Mouse (Mus musculus): ENCODE data around the gene Cysrt1. TPM values are rescaled to one million over a fixed set of nuclear protein-coding genes. Genes with fewer than 3 reads are reported as not detected.

Cysrt1 gene
- not detected in 2 replicates for total RNA-seq (2017)

- ATAC-seq (replicated peaks; ENCODE audit: low read depth, poor library complexity, severe bottlenecking): no peak
Measured at GRCm38 (mm10) chr2:25242101-25242506, at the start of gene Cysrt1, which contains the start of gene Rnf208. Gene Cysrt1 (minus strand): TSS chr2:25242452. Gene Rnf208 (plus strand): TSS chr2:25242255.

DNA sequence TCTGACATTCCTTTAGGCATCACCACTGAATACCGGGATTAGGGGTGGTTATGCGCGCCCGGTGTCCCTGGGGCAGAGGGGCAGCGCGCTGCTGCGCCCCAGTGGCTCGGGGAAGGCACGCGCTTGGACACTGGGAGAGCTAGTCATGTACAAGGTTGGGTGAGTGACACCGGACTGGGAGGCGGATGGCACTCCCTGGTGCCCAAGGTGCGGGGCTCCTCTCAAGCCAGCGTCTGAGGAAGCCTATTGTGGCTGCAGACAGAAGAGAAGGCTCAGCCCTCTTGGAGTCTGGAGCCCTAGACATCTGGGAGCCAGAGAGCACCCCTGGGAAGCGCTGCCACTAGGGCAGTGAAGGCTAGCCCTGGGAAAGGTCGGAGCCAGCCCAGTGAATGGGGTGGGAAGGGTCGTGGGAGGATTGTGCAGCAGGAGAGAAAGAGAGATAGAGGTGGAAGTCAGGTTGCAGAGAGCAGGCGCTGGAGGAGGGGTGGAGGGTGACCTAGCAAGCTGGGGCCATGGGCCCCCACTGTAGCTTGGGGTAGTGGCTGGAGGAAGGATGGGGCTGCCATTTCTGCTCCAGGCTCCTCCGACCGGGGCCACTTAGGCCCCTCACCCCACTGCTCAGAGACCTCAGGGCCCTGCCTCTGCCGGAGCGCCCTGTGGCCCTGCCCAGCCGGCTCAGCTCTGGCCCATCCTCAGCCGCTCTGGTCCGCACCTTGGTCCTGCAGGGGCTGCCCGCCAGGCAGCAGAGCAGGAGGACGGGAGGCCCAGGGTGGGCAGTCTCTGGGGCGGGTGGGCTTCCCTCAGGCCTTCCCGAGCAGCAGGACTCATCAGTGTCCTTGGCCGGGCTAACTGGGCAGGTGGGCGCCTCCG is 49.2 kb upstream of the Cysrt1 start:
- ATAC-seq (replicated peaks; ENCODE audit: low read depth, poor library complexity, severe bottlenecking): no peak

DNA sequence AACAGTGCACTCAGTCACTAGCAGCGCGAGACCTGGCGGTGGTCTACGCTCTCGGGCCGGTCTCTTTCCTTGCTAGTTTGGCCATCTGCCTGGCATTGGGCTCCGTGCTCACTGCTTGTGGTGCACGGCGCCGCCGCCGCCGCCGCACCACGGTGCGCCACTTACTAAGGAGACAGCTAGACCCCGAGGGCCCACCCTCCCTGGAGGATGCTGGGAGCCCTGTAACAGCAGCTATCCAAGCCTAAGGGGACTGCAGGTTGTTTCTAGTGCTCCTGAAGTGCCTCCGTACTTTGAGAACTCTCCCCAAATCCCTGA is 48.5 kb upstream of the Cysrt1 start:
- ATAC-seq (replicated peaks; ENCODE audit: low read depth, poor library complexity, severe bottlenecking): no peak

DNA sequence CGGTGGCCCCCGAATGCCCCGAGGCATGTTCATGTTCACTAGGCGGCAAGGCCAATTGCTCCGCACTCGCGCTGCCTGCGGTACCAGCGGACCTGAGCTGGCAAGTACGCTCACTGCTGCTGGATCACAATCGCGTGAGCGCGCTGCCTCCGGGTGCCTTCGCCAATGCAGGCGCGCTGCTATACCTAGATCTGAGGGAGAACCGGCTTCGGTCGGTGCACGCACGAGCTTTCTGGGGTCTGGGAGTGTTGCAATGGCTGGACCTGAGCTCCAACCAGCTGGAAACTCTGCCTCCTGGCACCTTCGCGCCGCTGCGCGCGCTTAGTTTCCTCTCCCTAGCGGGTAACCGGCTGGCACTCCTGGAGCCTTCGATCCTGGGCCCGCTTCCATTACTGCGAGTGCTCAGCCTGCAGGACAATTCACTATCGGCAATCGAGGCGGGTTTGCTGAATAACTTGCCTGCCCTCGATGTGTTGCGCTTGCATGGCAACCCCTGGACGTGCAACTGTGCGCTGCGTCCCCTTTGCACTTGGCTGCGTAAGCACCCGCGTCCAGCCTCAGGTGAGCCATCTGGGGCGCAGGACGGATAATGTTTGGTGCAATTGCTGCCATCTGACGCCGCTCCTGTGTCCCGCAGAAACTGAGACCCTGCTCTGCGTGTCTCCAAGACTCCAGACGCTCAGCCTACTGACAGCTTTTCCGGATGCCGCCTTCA is 48.0 kb upstream of the Cysrt1 start:
- ATAC-seq (replicated peaks; ENCODE audit: low read depth, poor library complexity, severe bottlenecking): no peak

- ATAC-seq (replicated peaks; ENCODE audit: low read depth, poor library complexity, severe bottlenecking): no peak
Measured at GRCm38 (mm10) chr2:25289651-25290050, 47.4 kb upstream of the Cysrt1 start, which contains the start of gene Lrrc26. Gene Lrrc26 (plus strand): TSS chr2:25289915.

DNA sequence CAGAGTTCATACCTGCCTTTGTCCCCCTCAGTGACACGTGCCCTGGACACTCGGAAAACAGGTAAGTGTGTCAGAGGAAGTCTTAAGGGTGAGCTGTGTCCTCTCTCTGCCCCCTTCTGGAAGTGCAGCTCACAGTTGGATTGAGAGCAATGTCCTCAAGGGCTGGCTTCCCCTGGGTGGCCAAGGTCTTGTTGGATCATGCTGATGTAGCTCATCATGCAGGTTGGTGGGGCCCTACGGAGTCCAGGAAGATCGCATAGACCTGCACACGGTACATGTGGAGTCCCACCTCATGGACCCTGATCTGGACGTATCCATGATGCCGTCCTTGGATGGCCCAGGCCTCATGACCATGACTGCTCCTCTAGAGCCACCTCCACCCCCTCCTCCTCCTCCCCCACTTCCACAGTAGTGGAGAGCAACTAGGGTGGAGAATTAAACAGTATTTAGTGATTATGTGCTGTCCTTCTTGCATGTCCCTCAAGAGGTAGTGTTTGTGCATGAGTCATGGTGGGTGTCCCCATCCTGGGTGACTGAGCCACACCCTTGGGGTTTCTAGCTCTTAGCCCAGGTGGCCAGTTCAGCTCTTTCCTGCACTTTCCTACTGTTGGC is 46.6 kb upstream of the Cysrt1 start:
- ATAC-seq (replicated peaks; ENCODE audit: low read depth, poor library complexity, severe bottlenecking): no peak

DNA sequence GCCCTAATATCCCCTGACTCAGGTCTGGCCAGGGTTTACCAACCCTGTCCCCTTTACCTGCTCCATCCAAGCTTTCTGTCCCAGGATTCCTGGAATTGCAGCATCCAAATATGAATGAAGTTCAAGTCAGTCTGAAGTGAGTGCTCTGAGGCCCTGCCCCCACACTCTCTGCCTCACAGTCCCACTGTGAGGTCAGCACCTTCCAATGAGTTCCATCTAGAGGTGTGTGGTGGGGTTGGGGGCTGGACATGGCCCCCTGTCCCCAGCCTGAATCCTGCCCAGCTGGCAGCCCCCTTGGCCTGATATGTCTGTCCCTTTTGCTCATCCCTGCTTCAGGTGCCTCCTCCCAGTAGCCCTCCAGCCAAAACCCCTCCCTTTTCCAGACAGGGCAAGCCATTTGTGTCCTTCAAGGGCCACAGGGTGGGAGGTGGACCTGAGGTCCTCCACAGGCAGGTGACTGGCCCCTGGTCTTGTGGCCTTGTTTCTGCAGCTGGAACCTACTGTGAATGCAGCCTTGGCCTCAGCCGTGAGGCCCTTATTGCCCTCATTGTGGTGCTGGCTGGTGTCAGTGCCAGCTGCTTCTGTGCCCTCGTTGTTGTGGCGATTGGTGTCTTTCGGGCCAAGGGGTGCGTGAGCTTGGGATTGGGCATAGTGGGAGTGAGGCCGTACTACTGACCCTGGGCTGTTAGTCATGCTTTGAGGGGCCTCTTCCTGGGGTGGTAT is 45.8 kb upstream of the Cysrt1 start, which contains the start of gene Tmem210:
TSS of gene Tmem210 (plus strand) at position 219 of the 723 bp plus-strand sequence.
- no peak for ATAC-seq (replicated peaks; ENCODE audit: low read depth, poor library complexity, severe bottlenecking)

DNA sequence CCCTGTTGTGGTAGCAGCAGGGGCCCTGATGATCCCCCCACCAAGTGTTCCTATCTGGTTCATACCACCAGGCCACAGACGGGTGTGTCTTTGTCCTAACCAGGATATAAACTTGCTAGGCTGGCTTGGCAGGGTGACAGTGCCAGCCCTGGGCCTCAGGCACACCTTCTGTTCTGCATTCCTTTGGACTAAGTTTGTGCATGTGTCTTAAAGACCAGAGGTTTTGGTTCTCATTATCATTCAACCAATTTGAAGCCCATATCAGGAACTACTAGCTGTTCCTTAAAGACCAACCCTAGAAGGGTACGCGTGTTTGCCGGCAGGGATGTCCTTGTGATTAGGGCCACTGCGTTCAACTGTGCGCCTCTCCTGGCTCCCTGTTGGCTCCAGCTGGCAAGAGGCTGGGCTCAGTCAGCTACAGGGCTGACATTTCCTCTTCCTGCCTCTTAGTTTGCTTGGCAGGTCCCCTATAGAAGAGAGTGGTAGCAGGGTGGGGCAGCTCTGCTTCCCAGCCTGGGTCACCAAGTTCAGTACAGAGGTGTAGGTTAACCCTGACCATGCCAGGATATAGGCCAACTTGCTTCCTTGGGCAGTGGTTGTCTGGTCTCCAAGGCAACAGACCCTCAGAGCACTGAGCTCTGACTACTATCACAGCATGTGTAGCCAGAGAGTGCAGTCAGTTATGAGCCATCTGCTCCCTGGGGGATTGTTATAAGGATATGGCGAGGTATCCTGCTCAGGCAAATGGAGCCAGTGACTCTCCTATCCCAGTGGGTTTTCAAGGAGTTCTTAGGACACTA is 44.8 kb upstream of the Cysrt1 start:
- ATAC-seq (replicated peaks; ENCODE audit: low read depth, poor library complexity, severe bottlenecking): peak; percentile 40

DNA sequence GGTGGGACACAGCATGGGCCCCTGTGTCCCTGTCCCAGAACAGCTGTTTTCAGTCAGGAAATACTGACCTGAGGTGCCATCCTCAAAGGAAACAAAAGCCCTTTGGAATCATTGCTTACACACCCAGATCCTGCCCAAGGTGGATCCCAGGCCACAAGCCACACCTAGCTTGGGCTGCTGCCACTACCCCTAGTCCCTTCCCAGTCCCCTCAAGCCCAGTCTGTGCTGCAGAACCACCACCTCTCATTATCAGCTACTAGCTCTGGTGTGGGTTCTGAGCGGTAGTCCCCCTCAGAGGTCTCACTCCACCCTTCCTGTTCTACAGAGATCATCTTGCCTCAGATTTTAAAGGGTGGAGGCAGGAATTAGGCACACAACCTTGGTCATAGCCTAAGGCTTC is 44.1 kb upstream of the Cysrt1 start:
- peak; percentile 45 for ATAC-seq (replicated peaks; ENCODE audit: low read depth, poor library complexity, severe bottlenecking)

DNA sequence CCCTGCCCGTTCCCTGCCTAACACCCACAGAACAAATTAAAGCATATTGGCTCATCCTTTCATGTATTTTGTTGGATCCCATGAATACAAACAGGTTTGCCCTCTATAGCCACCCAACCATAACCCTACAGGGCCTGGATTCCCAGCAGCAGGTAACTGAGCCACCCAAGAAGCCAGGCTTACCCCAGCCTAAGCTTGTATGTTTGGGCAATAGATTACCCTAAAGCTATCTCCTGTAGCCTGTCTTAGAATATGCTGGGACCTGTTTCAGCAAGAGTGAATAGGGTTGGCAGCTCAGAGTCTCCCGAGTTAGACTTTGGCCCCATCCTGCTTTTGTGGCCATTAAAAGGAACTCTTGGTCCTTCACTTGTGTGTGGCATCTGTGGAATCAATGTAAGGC is 43.3 kb upstream of the Cysrt1 start:
- ATAC-seq (replicated peaks; ENCODE audit: low read depth, poor library complexity, severe bottlenecking): no peak

DNA sequence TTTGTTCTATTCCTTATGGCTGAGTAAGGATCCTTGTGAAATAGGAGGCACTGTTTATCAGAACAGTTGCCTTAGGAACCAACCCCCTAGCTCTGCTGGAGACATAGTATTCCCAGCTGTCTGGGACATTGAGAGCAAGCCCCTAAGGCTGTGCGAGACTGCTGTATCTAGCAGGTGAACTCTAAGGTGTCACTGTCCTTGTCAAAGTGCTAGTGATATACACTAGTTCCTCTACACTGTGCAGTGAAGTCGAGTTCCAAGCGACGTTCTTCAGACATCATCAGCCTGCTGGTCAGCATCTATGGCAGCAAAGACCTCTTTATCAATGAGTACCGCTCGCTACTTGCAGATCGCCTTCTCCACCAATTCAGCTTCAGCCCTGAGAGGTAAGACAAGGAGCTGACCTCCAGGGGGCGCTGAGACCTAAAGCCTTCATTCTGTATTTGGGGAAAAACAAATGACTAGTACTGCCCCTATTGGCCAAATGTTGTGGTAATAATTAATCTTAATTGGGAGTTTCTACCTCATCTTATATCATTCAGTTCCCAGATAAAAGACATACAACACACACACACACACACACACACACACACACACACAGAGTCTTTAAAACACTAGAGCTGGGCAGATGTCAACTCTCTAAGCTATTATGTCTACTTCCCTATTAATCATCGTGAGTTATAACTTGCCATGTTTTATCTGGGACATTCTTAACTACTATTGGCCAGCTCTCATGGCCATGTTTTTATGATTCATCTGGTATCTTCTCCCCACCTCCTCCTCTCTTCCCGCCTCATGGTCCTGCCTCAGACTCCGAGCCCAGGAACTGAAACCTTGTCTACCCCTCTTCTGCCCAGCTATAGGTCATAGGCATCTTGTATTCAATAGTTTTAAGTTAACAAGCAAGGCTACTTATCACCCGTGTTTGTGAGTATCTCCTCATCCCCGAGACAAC is 37.0 kb upstream of the Cysrt1 start:
- peak; percentile 99 for ATAC-seq (replicated peaks; ENCODE audit: low read depth, poor library complexity, severe bottlenecking)

DNA sequence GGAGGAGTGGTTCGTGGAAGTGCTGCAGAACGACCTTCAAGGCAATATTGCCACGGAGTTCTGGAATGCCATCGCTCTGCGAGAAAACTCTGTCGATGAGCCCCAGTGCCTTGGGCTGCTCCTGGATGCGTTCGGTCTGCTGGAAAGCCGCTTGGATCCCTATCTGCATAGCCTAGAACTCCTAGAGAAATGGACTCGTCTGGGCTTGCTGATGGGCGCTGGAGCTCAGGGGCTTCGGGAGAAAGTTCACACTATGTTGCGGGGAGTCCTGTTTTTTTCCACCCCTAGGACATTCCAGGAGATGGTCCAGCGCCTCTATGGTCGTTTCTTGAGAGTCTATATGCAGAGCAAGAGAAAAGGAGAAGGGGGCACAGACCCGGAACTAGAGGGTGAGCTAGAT is 30.8 kb upstream of the Cysrt1 start:
- no peak for ATAC-seq (replicated peaks; ENCODE audit: low read depth, poor library complexity, severe bottlenecking)

- ATAC-seq (replicated peaks; ENCODE audit: low read depth, poor library complexity, severe bottlenecking): no peak
Measured at GRCm38 (mm10) chr2:25272515-25272914, 30.3 kb upstream of the Cysrt1 start.

- peak; percentile 93 for ATAC-seq (replicated peaks; ENCODE audit: low read depth, poor library complexity, severe bottlenecking)
Measured at GRCm38 (mm10) chr2:25271827-25272511, 29.7 kb upstream of the Cysrt1 start, which contains the start of the genes Ssna1 and Anapc2. Gene Ssna1 (minus strand): TSS chr2:25272438. Gene Anapc2 (plus strand): TSS chr2:25272478.

- no peak for ATAC-seq (replicated peaks; ENCODE audit: low read depth, poor library complexity, severe bottlenecking)
Measured at GRCm38 (mm10) chr2:25267746-25268309, 25.6 kb upstream of the Cysrt1 start.

DNA sequence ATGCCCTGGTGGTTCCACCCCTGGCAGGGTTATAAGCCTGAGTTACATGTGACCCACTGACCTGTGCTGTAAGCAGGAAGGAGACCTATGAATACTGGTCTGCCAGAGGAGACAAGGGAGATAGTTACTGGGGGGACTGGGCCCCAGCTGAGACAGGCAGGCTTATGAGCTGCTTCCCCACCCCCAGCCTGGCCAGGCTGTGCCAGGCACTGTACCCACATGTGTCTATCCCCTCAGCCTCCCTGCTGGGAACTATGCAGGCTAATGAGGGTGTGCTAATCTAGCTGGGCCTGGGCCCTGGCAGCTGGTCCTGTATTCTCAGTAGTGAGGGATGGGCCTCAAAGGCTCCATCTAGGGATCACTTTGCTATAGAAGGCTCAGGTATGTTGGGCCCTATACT is 25.0 kb upstream of the Cysrt1 start:
- no peak for ATAC-seq (replicated peaks; ENCODE audit: low read depth, poor library complexity, severe bottlenecking)

DNA sequence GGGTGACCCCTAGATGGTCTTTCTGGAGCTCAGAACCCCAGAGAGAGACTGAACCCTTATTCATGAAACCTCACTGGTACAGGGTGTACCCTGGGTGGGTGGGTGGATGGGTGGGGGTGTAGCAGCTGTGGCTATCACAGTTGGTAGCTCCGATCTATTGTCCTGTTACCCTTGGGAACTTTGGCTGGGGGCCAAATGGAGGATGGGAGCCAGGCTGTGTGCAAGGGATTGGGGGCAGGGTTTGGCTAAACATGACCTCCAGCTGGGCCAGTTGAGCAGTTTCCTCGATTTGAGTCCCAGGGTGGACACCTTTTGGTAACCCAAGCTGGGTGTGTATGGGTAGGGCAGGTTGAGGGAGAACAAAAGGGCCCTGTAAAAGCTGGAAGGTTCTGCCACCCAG is 24.5 kb upstream of the Cysrt1 start:
- ATAC-seq (replicated peaks; ENCODE audit: low read depth, poor library complexity, severe bottlenecking): no peak

Measured in common myeloid progenitor, adult 5-6 weeks (primary cell).